Mouse (Mus musculus): ENCODE data around the gene Ctnnd2. TPM values are rescaled to one million over a fixed set of nuclear protein-coding genes. Genes with fewer than 3 reads are reported as not detected.

The Ctnnd2 gene
- polyA plus RNA-seq, 1 experiment from 2014 or later = 3.3 TPM

DNA sequence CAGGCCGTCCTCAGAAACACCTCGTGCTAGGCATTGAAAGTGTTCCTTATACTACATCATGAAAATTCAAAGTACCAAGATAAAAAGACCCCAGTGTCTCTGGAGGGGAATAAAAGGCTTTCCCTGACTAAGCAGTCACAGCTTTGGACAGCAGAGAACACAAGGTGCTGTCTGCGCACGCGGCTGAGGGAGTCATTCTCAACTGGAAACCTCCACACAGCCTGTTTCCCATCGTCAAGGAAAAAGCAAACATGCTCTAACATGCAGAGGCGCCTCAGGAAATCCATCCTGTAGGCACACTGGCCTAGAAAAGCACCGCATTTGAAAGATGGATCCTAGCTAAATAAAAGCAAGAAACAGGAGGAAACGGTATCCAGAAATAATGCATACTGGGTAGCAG, 483.0 kb downstream of the Ctnnd2 start:
- Histone ChIP-seq H3K36me3 (no peaks in the 10 kb centered on the region), H3K27me3 (no peaks in the 10 kb centered on the region), H3K27ac (no peak overlapping the region), H3K4me2 (no peak overlapping the region), H3K9me3 (no peaks in the 10 kb centered on the region), H3K9ac (replicated peaks) (no peak overlapping the region), H3K4me3 (replicated peaks) (no peak overlapping the region), H3K4me1 (replicated peaks) (no peaks in the 10 kb centered on the region)
- ATAC-seq (ENCODE audit: insufficient number of reproducible peaks, insufficient read depth, low FRiP score, low TSS enrichment, low read depth) = no peak
- WGBS = 69% methylated on average over 9 of the region's 9 CpGs

DNA sequence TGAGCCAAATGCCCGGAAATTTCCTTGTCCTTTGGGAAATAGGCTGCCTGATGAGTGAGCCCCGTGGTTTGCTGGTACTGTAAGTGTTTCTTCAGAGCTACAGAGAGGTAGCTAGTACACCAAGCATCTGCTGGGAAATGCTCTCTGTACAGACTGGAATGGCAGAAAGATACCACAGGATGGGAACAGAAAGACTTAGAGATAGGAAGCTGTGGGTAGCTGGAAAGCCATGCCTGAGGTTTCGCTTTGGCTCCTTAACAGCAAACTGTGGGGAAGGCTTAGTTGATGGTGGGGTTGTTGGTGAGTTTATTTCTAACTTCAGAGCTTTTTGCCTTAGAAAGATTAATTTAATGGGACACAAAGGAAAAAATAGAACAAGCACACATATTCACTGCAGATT, 485.2 kb downstream of the Ctnnd2 start:
- H3K4me2 ChIP-seq = no peak overlapping the region
- no peaks in the 10 kb centered on the region for H3K27me3 ChIP-seq
- ATAC-seq (ENCODE audit: insufficient number of reproducible peaks, insufficient read depth, low FRiP score, low TSS enrichment, low read depth) = no peak
- no peak overlapping the region for H3K27ac ChIP-seq
- WGBS = 86% methylated on average over 3 of the region's 3 CpGs
- H3K9ac ChIP-seq (replicated peaks) = no peak overlapping the region
- no peaks in the 10 kb centered on the region for H3K36me3 ChIP-seq
- no peaks in the 10 kb centered on the region for H3K4me1 ChIP-seq (replicated peaks)
- no peaks in the 10 kb centered on the region for H3K9me3 ChIP-seq
- no peak overlapping the region for H3K4me3 ChIP-seq (replicated peaks)

DNA sequence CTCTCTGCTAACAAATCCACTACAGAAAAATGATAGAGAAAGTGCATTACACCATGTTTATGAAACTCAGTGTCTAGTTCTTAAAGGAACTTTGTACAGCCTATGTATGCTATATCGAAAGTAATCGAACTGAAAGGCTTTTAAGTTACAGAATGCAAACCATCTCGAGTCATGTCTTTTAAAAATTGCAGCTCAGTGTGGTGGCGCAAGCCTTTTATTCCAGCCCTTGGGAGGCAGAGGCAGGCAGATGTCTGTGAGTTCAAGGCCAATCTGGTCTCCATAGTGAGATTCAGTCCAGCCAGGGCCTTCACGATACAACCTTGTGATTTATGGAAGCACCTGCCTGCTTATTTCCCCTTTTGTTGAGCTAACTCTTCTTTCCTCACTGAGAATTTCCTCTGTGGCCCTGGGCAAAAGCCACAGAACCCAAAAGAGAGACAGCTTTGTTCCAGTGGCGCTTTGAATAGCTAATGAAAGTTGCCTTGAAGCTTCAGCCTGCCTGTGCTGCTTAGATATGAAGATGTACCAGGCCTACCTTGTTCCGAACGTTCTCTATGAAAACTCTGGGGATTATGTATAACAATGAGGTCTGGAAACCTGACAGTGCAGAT, 488.3 kb downstream of the Ctnnd2 start:
- Histone ChIP-seq H3K4me3 (replicated peaks) (no peak overlapping the region), H3K27ac (no peak overlapping the region), H3K4me1 (replicated peaks) (no peaks in the 10 kb centered on the region), H3K27me3 (no peaks in the 10 kb centered on the region), H3K9ac (replicated peaks) (no peak overlapping the region), H3K36me3 (no peaks in the 10 kb centered on the region), H3K4me2 (no peak overlapping the region), H3K9me3 (no peaks in the 10 kb centered on the region)
- 85% methylated on average over 8 of the region's 8 CpGs for WGBS
- ATAC-seq (ENCODE audit: insufficient number of reproducible peaks, insufficient read depth, low FRiP score, low TSS enrichment, low read depth) = no peak

DNA sequence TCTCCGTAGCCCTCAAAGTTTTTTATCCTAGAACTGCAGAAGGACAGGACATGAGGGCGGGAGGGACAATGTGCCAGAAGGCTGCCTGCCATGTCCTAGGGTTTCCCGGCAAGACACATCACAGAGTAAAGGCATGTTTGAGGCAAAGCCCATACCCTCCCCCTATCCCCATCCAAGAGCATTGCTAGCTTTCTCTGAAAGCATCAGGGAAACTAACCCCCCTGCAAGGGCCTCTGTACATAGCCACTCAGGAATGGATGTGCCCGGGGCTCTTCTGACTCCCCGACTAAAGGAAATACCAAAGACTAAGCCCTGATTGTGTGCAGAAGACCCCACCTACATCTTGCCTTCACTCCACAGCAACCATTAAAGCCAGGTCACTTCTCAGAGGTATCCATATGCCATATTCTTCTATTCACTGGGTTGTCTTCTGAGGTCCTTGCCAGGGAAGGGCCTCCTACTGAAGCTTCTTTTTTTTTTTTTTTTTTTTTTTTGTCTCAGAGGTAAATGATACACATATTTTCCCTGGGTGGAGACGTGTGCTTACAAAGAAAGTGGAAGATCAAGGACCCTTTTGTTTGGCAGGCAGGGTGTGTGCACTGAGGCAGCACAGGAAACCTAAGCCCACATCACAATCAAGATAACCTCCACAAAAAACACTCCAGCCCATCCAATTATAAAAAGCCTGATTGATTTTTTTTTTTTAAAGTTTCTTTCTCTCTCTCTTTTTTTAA, 489.5 kb downstream of the Ctnnd2 start:
- Histone ChIP-seq H3K4me3 (replicated peaks) (no peak overlapping the region), H3K27me3 (no peaks in the 10 kb centered on the region), H3K9me3 (no peaks in the 10 kb centered on the region), H3K4me2 (no peak overlapping the region), H3K4me1 (replicated peaks) (no peaks in the 10 kb centered on the region), H3K36me3 (no peaks in the 10 kb centered on the region), H3K9ac (replicated peaks) (no peak overlapping the region), H3K27ac (no peak overlapping the region)
- no peak for ATAC-seq (ENCODE audit: insufficient number of reproducible peaks, insufficient read depth, low FRiP score, low TSS enrichment, low read depth)
- 74% methylated on average over 6 of the region's 6 CpGs for WGBS

DNA sequence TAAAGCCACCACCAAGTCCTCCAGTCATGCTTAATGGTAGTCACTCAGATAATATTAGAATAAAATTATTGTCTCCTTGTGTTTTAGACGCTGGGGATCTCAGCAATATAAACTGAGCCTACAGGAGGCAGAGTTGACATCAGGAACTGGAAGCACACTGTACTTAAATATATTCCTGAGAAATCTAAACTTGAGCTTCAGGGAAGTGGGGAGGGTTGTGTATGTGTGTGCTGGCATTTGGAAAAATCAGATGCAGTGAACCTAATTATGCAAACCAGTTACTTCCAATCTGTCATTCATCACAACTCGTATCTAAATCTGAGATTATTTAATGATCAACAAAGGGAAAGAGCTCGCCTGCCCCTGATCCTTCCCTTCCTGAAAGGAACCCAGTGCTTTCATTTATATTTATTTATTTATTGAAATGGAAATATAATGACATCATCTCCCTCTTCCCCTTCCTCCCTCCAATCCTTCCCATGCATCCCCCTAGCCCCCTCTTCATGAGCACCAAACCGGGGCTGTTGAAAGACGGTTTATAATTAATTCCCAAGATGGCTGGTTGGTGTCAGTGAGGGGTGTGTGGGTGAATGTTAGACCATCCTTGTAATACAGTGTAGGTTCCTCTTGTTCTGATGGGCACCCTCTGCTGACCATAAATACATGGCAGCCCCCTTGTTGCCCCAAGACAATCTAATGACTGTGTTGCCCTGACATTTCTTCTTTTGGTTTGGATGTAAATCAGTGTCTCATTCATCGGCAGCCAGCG, 495.6 kb downstream of the Ctnnd2 start:
- Histone ChIP-seq H3K4me3 (replicated peaks) (no peak overlapping the region), H3K9ac (replicated peaks) (no peak overlapping the region), H3K4me2 (no peak overlapping the region), H3K9me3 (no peaks in the 10 kb centered on the region), H3K4me1 (replicated peaks) (no peaks in the 10 kb centered on the region), H3K27ac (no peak overlapping the region), H3K36me3 (no peaks in the 10 kb centered on the region), H3K27me3 (no peaks in the 10 kb centered on the region)
- 88% methylated on average over 7 of the region's 7 CpGs for WGBS
- ATAC-seq (ENCODE audit: insufficient number of reproducible peaks, insufficient read depth, low FRiP score, low TSS enrichment, low read depth) = no peak

DNA sequence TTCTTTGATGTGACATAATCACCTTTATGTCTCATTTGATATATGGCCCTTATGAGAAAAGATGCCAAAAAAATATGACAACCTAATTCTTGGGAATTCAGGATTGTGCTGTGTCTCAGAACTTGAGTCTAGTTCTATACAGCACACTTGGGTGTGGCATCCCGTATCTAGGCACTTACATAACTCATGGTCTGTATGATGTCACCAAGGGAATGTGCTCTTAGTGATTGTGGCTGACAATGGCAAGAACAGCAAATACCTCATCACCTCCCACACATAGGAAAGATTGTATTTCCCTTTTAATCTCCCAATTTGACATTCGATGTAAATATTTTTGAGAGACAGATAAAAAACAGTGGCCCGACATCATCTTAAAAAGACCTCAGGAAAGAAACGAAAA, 509.5 kb downstream of the Ctnnd2 start:
- no peak for ATAC-seq (ENCODE audit: insufficient number of reproducible peaks, insufficient read depth, low FRiP score, low TSS enrichment, low read depth)
- Histone ChIP-seq H3K9ac (replicated peaks) (no peak overlapping the region), H3K27me3 (no peaks in the 10 kb centered on the region), H3K4me1 (replicated peaks) (no peaks in the 10 kb centered on the region), H3K36me3 (no peaks in the 10 kb centered on the region), H3K4me3 (replicated peaks) (no peak overlapping the region), H3K27ac (no peak overlapping the region), H3K9me3 (no peaks in the 10 kb centered on the region), H3K4me2 (no peak overlapping the region)
- WGBS = 89% methylated on average over 4 of the region's 4 CpGs

DNA sequence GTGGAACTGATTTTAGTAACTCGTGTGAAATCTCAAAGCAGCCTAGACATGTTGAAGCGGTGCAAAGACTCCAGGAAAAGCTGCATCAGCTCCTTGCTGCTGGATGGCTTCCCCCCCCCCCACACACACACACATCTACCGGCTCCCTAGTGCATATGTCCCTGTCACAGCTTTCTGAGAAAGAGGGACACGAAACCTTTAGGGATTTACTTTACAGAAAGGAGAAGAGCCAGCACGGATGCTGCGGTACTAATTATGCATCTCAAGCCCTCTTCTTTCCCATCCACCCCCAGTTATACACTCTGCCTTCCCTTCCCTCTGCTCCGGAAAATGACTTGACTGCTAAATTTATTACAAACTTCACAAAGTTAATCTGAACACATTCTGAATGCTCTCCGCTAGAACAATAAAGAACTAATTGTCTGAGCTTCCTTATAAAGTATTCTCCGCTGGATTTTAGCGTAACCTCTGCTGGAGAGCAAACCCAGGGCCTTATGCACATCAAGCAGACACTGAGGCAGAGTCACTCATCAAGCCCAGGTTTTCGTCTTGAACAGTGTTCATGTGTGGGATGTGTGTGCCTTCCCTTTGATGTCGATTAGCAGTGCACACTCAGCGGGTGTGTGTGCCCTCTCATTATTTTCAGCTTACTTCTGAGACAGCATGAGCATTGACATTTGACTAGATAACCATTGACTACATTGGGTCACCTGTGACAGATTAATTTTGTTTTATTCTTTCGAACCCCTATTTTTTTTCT, 510.1 kb downstream of the Ctnnd2 start:
- no peaks in the 10 kb centered on the region for H3K4me1 ChIP-seq (replicated peaks)
- H3K9ac ChIP-seq (replicated peaks) = no peak overlapping the region
- H3K27ac ChIP-seq = no peak overlapping the region
- no peak overlapping the region for H3K4me2 ChIP-seq
- no peaks in the 10 kb centered on the region for H3K27me3 ChIP-seq
- H3K36me3 ChIP-seq = no peaks in the 10 kb centered on the region
- H3K9me3 ChIP-seq = no peaks in the 10 kb centered on the region
- no peak for ATAC-seq (ENCODE audit: insufficient number of reproducible peaks, insufficient read depth, low FRiP score, low TSS enrichment, low read depth)
- 85% methylated on average over 14 of the region's 14 CpGs for WGBS
- H3K4me3 ChIP-seq (replicated peaks) = no peak overlapping the region

DNA sequence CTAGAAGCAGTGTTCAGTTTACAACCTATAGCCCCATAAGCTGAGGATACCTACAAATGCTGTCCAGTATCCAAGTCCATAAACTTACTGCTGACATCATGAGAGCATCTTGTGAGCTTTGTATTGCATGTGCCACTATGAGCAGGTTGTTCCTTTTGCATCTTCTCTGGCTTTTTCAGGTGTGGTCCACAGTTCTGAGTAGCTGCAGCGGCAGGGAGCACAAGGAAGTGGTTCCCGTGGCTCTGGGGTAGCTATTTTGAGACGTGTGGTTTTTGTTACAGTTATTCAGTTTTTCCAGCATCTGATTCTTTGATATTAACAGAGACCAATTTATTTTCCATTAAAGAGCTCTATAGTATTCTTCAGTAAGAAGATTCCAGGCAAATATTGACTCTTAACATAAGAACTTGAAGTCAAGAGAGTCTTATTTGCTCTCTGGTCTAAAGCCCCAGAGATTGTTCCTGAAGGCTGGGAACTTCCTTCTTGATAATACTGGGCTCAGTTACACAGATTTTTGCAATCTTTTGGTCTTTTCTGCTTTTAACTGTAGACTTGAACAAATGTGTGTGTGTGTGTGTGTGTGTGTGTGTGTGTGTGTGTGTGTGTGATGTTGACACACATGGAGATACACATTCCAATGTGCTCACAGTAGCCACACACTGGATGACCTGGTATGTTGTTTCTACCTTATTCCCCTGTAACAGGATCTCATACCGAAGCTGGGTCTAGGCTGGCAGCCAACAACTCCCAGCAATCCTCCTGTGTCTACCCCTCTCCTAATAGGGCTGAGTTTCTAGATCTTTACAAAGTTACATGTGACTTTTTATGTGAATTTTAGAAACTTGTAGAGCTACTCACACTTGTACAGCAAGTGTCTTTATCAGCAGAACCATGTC, 514.1 kb downstream of the Ctnnd2 start:
- no peak overlapping the region for H3K27ac ChIP-seq
- no peaks in the 10 kb centered on the region for H3K4me1 ChIP-seq (replicated peaks)
- H3K36me3 ChIP-seq = no peaks in the 10 kb centered on the region
- H3K4me3 ChIP-seq (replicated peaks) = no peak overlapping the region
- no peak for ATAC-seq (ENCODE audit: insufficient number of reproducible peaks, insufficient read depth, low FRiP score, low TSS enrichment, low read depth)
- no peaks in the 10 kb centered on the region for H3K9me3 ChIP-seq
- H3K4me2 ChIP-seq = no peak overlapping the region
- 64% methylated on average over 4 of the region's 4 CpGs for WGBS
- H3K9ac ChIP-seq (replicated peaks) = no peak overlapping the region
- no peaks in the 10 kb centered on the region for H3K27me3 ChIP-seq

DNA sequence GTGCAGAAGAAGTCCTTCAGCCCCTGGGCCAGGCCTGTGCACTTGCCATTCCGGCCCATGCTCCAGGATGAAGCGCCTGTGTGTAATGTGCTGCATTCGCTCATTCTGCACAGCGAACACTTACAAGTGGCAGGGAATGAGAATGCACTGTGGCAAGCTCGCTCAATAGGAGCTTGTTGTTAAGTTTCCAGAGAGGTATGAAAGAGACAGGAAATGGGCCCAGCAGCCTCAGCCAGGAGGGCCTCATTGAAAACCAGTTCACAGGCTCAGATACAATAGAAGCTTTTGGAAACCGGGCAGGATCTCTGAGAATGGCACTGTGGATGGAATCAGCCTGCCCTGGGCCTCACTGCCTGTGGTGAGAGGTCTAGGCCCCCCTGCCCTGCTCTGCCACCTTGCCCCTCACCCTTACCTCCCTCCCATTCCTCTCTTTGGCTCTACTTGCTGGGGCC, 521.4 kb downstream of the Ctnnd2 start:
- 81% methylated on average over 6 of the region's 6 CpGs for WGBS

DNA sequence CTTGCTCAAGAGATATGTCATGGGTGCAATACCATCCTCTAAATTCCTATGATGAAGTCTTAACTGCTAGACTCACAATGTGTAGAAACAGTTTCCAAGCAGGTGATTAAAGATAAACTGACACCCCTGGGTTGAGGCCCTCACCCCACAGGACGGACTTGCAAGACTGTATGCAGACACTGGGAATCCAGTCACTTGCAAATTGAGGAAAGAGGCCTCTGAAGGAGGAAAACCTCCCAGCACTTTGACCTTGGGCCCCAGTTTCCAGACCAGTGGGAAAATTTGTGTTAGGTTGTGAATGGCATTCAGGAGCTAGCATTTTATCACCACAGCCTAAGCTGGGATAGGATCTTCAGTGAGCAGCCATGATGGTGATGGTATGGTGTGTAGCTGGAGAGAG, 521.9 kb downstream of the Ctnnd2 start:
- no peaks in the 10 kb centered on the region for H3K9me3 ChIP-seq
- no peaks in the 10 kb centered on the region for H3K4me1 ChIP-seq (replicated peaks)
- H3K4me2 ChIP-seq = no peak overlapping the region
- no peak overlapping the region for H3K4me3 ChIP-seq (replicated peaks)
- no peaks in the 10 kb centered on the region for H3K27me3 ChIP-seq
- no peaks in the 10 kb centered on the region for H3K36me3 ChIP-seq
- no peak overlapping the region for H3K9ac ChIP-seq (replicated peaks)
- H3K27ac ChIP-seq = no peak overlapping the region
- no peak for ATAC-seq (ENCODE audit: insufficient number of reproducible peaks, insufficient read depth, low FRiP score, low TSS enrichment, low read depth)
- WGBS = 59% methylated on average over 1 of the region's 1 CpGs

More for the DNA sequence above, 521.4 kb downstream of the Ctnnd2 start:
- Histone ChIP-seq H3K9me3 (no peaks in the 10 kb centered on the region), H3K27me3 (no peaks in the 10 kb centered on the region), H3K36me3 (no peaks in the 10 kb centered on the region), H3K4me1 (replicated peaks) (no peaks in the 10 kb centered on the region), H3K27ac (no peak overlapping the region), H3K4me3 (replicated peaks) (no peak overlapping the region), H3K4me2 (no peak overlapping the region), H3K9ac (replicated peaks) (no peak overlapping the region)
- no peak for ATAC-seq (ENCODE audit: insufficient number of reproducible peaks, insufficient read depth, low FRiP score, low TSS enrichment, low read depth)
